Mouse (Mus musculus) yolk sac, embryonic 10.5 days (tissue): ENCODE data around the gene Epn3.

ENCODE experiments used
- DNase-seq: peaks from one replicate; pipeline ENCODE4 v3.0.0-alpha.2; 2017; ENCODE audit warnings: low spot score

Epn3 gene

DNA sequence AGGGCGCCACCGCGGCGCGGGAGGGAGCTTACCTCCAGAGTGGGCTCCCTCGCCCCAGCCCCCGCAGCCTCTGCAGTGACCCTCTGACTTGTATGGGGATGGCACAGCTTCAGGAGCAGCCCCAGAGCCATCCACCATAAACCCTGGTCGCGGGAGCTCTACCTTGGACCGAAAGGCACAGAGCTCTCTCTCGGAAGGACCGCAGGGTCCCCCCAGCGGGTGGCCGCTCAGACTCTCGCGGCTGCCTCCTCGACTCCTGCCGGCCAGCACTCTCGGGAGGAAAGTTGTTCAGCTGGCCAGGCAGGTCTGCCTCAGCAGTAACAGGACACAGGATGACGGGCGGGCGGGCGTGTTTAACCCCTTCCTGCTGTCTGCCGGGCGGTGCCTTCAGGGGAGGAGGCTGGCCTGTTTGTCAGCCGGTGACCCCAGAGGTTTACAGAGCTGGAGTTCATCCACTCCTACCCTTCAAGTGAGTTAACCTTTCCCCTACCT, at the start of gene Epn3:
Gene Epn3, minus strand, starts transcription at position 314 of the 492 bp plus-strand sequence.
- peak; percentile 55 for DNase-seq

DNA sequence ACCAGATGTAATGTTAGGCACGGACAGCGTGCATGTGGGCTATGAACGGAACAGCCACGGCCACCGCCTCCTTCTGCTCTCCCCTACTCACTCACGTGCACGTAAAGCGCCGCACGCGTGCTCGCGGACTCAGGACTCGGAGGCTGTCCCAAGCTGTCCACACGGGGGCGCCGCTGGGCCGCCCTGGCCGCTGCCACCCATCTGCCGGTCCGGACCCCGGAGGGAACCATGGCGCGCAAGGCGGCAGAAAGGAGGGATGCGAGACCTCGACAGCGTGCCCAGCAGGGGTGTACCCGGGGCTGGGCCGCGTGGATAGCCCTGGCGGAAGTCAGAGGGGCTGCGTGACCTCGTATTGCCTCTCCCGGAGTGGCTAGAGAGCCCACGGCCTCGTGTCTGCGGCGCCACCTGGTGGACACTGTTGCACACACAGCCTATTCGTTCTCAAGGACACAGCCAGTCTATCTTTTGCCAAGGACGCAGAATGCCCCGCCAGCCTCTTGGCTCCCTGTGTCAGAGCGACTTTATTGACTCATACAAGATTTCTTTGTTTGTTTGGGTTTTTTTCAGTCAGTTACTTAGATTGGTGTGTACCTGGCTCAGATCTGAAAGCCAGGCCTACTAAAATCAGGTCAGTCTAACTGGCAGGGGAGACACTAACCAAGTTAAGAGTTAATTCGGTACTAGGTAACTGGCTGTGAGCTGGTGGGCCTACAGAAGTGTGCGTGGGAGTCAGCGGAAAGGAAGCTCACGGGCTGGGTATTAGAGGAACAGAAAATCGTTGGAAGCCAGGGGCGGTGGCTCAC, 49.3 kb upstream of the Epn3 start, which contains the start of gene Rsad1:
Gene Rsad1, minus strand, starts transcription at position 368 of the 803 bp plus-strand sequence.
- DNase-seq: peak; percentile 86

DNA sequence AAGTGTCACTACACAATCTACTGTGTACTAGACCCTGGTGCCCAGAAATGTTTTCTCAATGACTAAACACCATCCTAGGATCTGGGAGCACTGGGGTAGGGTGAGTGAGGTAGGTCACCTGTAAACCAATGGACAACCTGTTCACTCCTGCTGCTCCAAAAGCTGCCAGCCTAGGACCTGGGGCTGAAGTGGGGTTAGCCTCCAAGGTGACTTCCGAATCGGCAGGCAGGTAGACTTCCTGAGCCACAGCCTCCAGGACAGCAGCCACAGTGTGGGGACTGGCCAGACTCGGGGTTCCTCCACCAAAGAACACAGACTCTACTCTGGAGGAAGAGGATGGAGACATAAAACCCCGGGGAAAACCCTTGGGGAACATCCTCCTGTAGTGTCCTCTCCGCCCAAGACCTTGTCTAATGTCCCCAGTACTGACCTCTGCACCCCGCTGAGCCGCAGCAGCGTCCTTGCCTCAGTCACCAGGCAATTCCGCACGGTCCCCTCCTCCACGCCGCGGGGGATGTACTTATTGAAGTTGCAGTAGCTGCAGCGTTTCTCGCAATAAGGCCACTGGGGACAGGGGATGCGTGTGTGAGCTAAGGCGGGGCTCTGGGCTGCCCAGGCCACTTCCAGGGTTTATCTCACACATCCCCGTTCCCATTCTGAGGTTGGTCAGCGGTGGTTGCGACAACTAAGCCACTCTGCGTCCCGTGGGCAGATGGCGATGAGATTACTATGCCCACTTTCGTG, 48.4 kb upstream of the Epn3 start:
- no peak for DNase-seq

DNA sequence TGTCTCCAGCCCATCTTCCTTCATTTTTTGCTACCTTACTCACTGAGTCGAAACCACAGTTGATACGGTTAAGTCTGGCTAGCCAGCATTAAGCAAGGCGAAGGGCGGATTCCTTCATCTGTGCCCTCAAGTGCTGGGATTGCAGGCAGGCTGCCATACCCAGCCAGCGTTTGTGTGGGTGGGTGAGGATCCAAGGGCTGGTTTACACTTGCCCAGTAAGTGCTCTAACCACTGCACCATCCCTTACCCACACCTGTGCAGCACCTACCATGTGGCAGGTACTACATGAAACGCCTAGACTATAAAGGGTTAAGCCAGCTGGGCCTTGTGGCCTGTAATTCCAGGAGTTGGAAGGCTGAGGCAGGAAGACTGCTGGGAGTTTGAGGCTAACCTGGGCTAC, 47.5 kb upstream of the Epn3 start:
- no peak for DNase-seq

DNA sequence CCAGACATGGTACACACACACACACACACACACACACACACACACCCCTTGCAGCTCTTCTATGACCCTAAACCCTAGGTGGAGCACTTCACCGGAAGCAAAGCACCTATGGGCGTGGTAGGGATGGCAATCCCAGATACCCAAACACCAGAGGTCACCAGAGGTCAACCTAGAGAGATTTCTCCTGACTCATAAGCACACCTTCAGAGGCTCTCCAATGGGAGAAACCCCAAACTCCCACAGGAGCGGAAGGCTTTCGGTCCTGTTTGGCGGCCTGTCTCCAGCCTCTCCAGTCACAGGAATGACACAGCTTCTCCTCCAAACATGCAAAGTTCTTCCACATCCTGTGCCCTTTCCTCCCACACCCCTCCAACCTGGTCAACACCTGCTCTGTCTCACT, 46.6 kb upstream of the Epn3 start:
- no peak for DNase-seq

DNA sequence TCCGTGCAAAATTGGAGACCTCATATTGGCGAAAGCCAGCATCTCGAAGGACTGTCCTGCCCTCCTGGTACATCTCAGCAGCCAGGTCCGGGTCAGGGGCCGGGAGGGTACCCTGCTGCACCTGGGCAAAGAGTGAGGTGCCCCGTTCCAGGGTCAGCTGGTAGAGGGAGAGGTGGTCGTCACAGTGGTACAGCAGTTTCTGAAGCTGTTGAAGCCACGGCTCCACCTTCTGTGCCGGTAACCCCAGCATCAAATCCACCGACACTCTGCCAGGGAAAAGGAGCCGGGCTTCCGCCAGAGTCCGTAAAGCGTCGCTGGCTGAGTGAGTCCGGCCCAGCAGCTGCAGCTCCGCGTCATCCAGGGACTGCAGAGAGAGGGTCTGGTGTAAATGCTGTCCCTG, 44.6 kb upstream of the Epn3 start:
- DNase-seq: no peak

DNA sequence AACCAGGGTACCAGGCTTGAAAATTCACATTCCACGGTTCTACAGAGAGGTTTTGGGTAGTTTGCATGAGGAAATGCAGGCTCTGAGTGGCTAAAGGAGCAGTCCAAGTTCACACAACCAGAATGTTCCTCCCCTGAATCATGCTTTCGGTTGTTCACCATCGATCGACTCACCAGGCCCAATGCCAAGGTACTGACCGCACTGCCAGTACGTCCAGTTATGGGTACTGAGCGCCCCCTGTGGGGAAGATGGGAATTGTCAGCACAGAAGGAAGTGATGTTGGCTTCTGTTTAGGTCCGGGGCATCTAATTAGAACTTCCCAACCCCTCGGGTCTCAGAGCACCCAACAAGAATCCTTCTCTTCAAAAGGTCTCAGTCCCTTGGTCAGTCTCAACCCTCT, 44.2 kb upstream of the Epn3 start:
- DNase-seq: no peak

DNA sequence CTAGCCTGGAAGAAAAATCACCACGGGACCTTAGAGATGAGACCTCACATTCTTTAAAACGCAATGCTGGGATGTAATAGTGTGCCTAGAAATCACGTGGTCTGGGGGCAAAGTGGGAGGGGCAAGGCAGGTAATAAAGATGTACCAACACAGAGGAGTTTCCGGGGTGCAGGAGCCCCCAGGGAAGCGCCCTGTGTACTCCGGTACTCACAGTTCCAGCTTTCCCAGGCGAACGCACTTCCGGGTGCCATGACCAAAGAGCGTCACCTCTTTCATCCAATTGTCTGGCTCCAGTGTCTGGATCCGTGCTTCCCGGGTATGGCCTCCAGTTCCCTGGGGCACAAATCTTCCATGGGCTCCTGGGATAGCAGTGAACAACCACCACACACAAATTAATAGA, 43.6 kb upstream of the Epn3 start:
- DNase-seq: no peak

DNA sequence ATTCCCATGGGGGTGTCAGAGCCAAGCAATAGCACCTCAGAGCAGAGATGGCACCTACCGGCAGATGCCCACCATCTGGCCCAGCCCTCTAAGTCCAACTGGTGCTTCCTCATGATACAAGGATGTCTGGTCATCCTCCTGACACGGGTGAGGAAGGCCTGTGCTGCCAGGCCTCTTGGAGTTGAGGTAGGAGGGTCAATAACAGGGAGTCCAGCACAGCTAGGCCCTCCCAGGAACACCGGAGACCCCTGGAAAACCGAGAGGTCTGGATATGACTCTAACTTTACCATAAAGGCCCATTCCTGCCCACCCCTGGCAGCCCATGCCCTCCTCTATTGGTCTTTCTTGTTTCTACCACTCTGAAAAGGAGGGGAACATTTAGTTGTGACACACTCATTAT, 42.6 kb upstream of the Epn3 start:
- no peak for DNase-seq

DNA sequence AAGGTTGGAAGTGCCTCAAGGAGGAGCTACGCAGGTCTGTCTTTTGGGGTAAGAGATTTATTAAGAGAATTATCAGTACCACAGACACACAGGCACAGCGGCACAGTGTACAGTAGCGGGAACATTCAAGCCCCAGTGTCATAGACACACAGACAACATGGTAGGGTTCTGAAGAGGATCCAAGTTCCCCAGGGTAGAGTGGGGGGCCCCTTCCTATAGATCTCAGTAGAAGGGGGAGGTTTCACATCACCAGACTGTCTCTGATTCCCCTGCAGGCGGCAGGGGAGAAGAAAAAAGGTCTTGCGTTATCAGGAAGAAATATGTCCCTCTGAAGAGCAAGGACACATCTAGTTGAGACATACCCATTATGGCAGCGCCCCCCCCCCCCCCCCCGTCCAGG, 40.0 kb upstream of the Epn3 start:
- DNase-seq: no peak

DNA sequence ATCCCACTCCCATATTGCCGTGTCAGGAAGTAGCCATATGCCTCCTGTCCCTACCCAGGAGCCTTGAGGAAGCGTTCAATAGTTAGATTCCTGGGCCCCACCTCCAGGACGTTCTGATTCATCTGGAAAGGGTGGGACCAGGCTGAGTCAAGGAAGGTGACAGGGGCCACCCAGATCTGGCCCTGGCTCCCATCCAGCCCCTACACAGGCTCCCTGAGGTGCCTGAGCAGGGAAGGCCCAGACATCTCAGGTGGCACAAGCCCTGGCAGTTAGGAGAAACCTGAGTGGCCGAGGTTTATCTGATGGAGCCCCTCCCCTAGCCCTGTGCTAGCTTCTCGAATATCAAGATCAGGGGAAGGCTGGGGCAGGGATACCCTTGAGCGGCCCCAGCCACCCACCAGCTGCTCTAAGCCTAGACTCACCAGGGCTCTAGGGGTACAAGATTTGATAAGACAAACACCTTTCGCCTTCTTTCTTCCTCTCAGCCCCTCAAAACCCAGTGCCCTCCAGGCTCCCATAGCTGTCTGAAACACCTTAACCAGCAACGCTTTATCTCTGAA, 39.0 kb upstream of the Epn3 start:
- DNase-seq: no peak

DNA sequence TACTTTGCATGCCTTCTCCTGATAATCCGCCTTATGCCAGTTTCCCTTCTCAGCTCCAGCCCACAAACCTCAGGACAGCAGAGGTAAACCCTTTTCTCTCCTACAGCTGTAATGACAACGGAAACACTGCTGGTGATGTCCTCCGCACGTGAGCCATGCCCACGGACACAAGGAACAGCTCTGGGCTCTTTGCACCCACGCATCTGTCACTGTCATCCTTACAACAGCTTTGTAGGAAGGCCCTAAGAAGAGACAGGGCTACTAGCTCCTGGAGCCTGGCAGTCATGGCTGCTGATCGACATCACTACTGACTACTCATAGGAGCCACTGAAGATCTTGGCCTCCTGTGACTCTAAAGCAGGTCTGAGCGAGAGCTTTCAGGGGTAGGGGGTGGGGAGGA, 33.4 kb upstream of the Epn3 start:
- DNase-seq: no peak

DNA sequence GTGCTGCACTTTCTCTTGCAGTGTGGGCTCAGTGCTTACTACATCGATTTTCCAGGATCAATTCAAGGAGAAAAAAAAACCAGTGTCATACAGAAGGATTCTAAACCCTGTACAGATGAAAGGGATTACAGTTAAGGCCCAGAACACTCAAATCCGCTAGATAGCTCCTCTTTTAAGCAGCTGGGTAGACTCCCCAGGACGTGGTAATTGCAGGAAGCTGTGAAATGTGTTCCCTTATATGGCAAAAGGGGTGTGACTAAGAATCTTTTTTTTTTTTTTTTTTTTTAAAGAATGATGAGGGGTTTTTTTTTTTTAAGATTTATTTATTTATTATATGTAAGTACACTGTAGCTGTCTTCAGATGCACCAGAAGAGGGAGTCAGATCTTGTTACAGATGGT, 29.1 kb upstream of the Epn3 start:
- no peak for DNase-seq

DNA sequence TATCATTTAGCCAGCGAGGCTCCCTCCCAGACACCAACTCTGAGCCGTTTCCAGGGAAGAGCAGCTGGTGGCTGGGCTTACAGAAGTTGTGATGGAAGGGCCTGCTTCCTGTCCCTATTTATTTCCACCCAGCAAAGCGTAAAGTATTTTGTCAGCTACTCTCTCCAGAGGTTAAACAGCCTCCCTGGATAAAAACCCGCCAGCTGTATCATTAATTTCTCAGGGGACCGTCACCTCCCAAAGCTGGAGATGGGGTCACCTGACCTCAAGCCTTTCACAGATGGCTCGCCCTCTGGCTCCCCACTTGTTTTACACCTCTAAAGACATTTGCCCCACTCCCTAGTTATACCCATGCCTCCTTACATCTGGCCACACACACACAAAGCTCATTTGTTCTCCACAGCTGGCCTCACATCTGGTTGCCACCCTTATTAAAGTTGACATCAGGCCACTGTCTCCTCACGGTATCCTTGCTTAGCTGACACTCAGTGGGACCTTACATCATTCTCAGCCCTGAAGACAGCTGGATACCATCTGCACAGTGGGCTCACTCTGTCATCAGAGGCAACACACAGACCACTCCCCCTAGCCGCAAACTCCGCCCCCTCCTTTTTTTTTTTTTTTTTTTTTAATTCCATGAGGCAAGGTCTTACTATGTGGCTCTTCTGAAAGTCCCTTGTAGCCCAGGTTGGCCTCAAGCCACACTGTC, 26.6 kb upstream of the Epn3 start:
- no peak for DNase-seq

DNA sequence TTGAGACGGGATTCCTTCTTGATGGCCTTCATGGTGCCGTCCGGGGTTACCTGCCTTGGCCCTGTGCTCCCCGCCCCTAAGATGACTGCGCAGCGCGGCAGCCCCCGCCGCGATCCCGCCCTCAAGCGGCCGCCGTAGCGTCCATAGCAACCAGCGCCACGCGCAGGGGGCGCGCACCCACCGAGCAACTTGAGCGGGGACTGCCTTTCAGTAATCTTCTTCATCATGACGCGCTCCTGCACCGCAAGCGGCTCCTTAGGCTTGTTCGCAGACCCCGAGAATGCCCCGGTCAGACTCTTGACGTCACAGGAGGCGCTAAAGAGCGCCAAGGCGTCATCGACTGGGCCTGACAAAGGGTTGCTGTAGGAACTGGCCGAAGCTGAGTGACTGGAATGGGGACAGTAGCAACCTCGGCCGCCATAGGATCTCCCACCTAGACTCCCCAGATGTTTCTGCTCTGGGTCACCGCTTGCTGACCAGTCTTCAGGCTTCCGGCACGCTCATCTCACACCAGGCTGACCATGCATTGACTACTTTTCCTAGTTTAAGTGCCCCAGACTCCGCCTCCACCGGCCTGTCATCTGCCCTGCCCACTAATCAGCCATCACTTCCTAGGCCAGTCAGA, 21.6 kb upstream of the Epn3 start, which contains the start of gene Mycbpap:
Gene Mycbpap, minus strand, starts transcription at position 524 of the 625 bp plus-strand sequence.
- peak; percentile 77 for DNase-seq

DNA sequence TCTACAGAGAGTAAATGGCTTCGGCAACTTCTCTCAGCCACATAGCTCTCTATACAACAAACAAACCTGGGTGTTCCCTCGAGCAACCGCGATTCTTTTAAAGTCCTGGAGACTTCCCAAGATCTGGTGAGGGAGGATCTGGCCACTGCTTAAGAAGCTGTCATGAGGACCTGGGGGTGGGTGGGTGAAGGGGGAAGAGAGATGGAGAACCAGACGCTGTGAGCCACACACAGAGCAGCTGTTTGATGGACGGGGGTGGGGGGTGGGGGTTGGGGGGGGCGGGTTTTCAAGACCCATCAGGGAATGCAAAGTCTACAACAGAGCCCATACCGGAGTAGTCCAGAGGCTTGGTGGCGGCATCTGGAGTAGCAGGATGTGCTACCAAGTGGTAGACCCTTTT, 13.7 kb upstream of the Epn3 start:
- no peak for DNase-seq

DNA sequence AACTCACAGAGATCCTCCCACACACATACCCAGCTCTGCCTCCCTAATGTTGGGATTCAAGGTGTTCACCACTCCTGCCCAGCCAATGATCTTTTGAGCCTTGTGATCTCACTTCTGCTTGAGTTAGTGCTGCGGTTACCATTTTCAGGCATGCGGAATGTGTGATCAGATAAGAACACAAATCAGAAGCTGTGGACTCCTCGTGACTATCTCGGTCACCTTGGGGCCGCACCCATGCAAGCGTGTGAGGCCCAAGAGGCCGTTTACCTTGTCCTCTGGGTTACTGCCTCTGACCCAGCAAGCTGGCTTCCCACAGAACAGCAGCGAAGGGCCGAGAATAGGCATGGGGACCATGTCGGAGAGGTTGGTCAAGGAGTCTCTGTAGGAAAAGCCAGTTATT, 9.2 kb upstream of the Epn3 start:
- DNase-seq: peak; percentile 64

DNA sequence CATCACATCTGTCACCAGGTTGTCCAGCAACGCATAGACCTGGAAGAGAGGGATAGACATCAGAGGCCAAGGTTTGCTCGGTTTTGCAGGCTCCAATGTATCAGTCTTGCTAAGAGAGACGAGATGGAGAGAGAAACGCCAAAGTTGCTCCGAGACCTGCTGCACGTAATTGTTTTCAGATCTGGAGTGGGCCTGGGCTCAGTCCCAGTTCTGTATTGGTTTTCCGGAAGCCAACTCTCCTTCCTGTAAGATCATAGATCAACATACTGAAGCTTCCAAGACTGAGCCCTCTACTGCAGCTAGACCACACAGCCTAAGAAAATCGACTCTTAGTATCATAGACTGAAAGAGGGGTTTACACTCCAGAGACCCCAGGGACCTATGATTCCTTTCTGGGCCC, 1.7 kb upstream of the Epn3 start:
- DNase-seq: no peak

DNA sequence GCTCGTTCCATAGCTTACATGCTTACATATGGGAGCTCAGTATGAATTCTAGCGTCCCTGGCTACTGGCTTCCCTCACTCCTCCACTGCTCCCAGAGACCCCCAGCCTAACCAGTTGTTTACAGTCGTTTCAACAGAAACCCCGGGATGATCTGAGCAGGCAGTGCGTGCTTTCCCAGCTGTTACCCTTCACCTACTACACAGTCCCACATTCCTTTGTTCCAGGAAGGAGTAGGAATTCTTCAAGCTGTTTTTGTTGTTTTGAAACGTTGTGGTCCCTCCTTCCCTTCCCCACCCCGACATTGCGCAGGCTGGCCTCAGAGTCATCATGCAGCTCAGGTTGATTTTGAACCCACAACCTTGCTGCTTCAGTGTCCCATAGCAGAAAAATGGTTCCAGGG, 588 bp upstream of the Epn3 start:
- DNase-seq: no peak

DNA sequence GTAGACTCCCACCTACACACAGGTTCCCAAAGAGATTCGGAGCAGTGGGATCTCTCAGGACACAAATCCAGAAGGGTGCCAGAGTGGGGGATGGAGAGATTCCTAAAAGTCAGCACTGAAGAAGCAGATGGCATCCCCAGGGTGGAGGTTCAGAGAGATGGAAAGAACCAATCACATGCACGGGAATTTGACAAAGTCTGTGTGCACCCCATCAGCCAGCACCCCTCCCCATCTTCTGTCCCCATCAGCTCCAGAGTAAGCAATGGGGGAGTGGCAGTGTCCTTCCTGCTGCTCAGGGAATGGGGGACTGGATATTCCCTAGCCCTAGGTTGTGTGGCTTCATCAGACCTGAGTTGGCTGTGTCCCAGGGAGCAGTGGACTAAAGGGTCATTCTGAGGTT, 739 bp downstream of the Epn3 start:
- DNase-seq: no peak

DNA sequence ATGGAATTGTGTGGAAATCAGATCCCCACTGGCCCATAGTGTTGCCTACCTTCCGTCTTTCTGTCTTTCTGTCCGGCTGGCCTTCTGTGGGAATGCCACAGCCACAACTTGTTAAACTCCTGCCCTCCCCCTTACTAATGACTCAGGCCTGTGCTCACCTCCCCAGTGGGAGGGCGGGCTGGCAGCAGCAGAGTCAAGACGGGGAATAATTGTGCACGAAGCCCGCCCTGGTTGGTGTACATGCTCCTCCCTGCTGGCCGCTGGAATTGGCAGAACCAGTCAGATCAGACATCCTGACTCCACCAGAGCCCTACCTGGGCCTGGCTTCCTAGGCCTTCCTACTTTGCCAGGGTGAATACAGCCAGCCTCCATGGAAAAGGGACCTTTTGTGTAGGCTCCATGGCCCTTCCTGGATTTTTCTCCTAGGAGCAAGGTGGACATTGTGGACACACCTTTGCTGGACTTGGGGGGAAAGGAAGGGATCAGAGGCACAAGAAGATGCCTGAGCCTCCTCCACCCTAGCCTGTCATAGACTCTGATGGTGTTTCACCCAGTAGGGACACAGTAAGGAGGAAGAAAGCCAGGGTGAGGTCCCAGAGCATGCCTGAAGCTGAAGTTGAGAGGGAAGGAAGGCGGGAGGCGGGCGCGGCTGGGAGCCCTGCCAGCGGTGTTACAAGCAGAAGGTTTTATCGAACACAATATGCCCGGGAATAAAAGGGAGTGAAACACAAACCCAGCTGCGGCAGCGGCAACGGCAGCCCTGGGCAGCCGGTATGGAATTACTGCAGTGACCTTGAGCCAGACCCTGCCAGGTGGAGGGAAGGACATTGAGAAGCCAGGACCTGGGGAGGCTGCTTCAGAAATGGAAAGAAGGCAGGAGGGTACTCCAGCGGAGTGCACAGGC, 1.4 kb downstream of the Epn3 start:
- DNase-seq: no peak
